Mouse (Mus musculus) midbrain, embryonic 14.5 days (tissue): ENCODE data around the gene Cdc34. TPM values are rescaled to one million over a fixed set of nuclear protein-coding genes. Genes with fewer than 3 reads are reported as not detected.

Source experiments
- ATAC-seq: fragments of 200-750 bp; cut with Nextera tagmentation; 2 replicates; pipeline ENCODE4 v1.8.0; 2017; ENCODE audit warnings: moderate number of reproducible peaks, moderate library complexity; ENCODE audit not compliant: low FRiP score, low TSS enrichment
- DNase-seq: peaks from one replicate; pipeline ENCODE4 v3.0.0-alpha.2; 2015
- H3K27ac ChIP-seq: fragments of 300-500 bp; sonication (generic); replicated peaks from 2 replicates; pipeline ENCODE4 v1.5.1; 2014; ENCODE audit warnings: mild to moderate bottlenecking, low read depth, low read length, moderate library complexity
- H3K27me3 ChIP-seq: fragments of 300-500 bp; sonication (generic); 2 replicates; pipeline ENCODE4 v1.6.1; 2014; ENCODE audit warnings: low read length, control low read depth, mixed read lengths; ENCODE audit not compliant: control insufficient read depth, insufficient read depth
- H3K36me3 ChIP-seq: fragments of 300-500 bp; sonication (generic); 2 replicates; pipeline ENCODE4 v1.6.1; 2014; ENCODE audit warnings: low read length, control low read depth; ENCODE audit not compliant: control insufficient read depth, insufficient read depth
- H3K4me1 ChIP-seq: fragments of 300-500 bp; sonication (generic); 2 replicates; pipeline ENCODE4 v1.6.1; 2014; ENCODE audit warnings: mild to moderate bottlenecking, antibody characterized with exemption, low read length, control low read depth; ENCODE audit not compliant: control insufficient read depth, insufficient read depth
- H3K4me2 ChIP-seq: fragments of 300-500 bp; sonication (generic); 2 replicates; pipeline ENCODE4 v1.6.1; 2014; ENCODE audit warnings: mild to moderate bottlenecking, low read length, moderate library complexity
- H3K4me3 ChIP-seq: fragments of 300-500 bp; sonication (generic); replicated peaks from 2 replicates; pipeline ENCODE4 v1.5.1; 2014; ENCODE audit warnings: low read depth, low read length
- H3K9ac ChIP-seq: fragments of 300-500 bp; sonication (generic); replicated peaks from 2 replicates; pipeline ENCODE4 v1.6.1; 2014; ENCODE audit warnings: mild to moderate bottlenecking, low read length, moderate library complexity
- H3K9me3 ChIP-seq: fragments of 300-500 bp; sonication (generic); 2 replicates; pipeline ENCODE4 v1.6.1; 2016; ENCODE audit warnings: low read length, control low read depth, mixed read lengths; ENCODE audit not compliant: control insufficient read depth
- WGBS: fragments of 180-500 bp; shearing (Covaris S2); extraction: QIAGEN DNeasy Blood & Tissue Kit; methylation state at CpG from one replicate; pipeline ENCODE4 v1.1.7; 2014; 5-methylcytosine and 5-hydroxymethylcytosine counted together
- polyA plus RNA-seq: library from polyadenylated mRNA; unstranded; fragments of >200 nt; fragmentation: Nextera tagmentation; extraction: Ambion mirVana; gene quantifications from 2 replicates; pipeline ENCODE4 v1.2.1, GENCODE M21; 2014

The Cdc34 gene
- polyA plus RNA-seq, 1 experiment from 2014 or later, result 80.4 TPM

DNA sequence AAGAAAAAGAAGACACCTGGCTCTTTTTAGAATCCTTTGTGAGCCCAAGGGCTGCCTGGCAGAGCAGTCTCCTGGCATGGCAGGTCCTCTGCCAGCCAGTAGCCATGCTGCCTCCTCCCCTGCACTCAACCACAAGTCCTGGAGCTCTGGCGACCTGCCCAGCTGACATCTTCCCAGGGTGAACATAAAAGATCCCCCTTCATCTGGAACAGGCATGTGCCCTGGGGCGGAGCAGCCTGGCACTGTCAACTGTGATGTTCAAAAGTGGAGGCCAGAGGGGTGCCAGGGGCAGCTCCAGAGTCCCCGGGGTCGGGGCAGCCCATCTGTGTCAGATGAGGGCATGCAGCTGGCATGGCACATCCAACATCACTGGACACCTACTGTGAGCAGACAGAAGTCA is 33.0 kb downstream of the Cdc34 start:
- WGBS, result 57% methylated on average over 4 of the region's 4 CpGs
- Histone ChIP-seq H3K36me3 (peaks cover 22% of the 10 kb centered on the region), H3K9ac (no peak overlapping the region), H3K27ac (no peak overlapping the region), H3K4me1 (0 out of 2 replicates have a peak, but pooled peaks cover 2% of the 10 kb centered on the region), H3K4me2 (no peak overlapping the region), H3K9me3 (no peaks in the 10 kb centered on the region), H3K4me3 (no peak overlapping the region), H3K27me3 (peaks cover 49% of the 10 kb centered on the region)
- ATAC-seq (no peak), DNase-seq (no peak)

DNA sequence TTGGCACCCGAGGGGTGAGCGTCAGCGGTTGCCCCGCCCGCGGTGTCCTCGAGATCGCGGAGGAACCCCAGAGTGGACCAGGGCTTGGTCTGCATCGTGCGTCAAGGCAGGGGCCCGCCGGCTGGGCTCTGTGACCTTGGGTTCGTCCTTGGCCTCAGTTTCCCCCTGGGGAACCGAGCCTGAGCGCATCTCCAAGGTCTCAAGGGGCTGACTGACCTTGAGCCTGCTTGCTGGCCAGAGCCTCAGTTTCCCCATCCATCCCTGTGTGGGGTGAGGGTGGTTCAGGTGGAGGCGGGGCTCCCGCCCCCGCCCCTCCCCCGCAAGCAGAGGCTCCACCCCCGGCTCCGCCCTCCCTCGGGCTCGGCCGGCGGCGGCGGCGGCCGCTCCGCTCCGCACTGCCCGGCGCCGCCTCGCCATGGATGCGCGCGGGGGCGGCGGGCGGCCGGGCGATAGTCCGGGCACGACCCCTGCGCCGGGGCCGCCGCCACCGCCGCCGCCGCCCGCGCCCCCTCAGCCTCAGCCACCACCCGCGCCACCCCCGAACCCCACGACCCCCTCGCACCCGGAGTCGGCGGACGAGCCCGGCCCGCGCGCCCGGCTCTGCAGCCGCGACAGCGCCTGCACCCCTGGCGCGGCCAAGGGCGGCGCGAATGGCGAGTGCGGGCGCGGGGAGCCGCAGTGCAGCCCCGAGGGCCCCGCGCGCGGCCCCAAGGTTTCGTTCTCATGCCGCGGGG is 34.4 kb downstream of the Cdc34 start, which contains the start of gene Hcn2:
TSS of gene Hcn2 (plus strand) at position 381 of the 734 bp plus-strand sequence.
- H3K27me3 ChIP-seq, result peaks cover 49% of the 10 kb centered on the region
- peak; percentile 51 for ATAC-seq

DNA sequence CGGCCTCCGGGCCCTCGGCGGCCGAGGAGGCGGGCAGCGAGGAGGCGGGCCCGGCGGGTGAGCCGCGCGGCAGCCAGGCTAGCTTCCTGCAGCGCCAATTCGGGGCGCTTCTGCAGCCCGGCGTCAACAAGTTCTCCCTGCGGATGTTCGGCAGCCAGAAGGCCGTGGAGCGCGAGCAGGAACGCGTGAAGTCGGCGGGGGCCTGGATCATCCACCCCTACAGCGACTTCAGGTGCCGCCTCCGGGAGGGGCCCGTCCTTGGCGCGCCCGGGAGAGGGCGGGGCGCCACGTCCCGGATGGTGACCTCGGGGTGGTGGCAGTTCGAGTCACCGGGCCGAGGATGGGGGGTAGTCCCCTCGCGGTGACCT is 35.0 kb downstream of the Cdc34 start:
- peak overlapping the region; percentile 70 for H3K9ac ChIP-seq
- peak overlapping the region; percentile 84 for H3K4me2 ChIP-seq
- ATAC-seq (peak; percentile 12), DNase-seq (peak; percentile 64)
- peaks cover 49% of the 10 kb centered on the region for H3K27me3 ChIP-seq
- H3K27ac ChIP-seq, result 0 out of 2 replicates have a peak overlapping the region, but pooled peaks have one; percentile 13
- no peaks in the 10 kb centered on the region for H3K9me3 ChIP-seq
- peaks cover 2% of the 10 kb centered on the region for H3K36me3 ChIP-seq
- H3K4me3 ChIP-seq, result peak overlapping the region; percentile 57
- WGBS, result 0% methylated on average over 32 of the region's 44 CpGs
- H3K4me1 ChIP-seq, result 0 out of 2 replicates have a peak, but pooled peaks cover 2% of the 10 kb centered on the region

More for the DNA sequence above, 34.4 kb downstream of the Cdc34 start, which contains the start of gene Hcn2:
- H3K4me2 ChIP-seq, result peak within 1 kb of the TSS; percentile 84
- H3K27ac ChIP-seq, result 0 out of 2 replicates have a peak within 1 kb of the TSS, but pooled peaks have one; percentile 13
- peak; percentile 72 for DNase-seq
- 1% methylated on average over 61 of the region's 91 CpGs for WGBS
- peaks cover 8% of the 10 kb centered on the region for H3K36me3 ChIP-seq
- 0 out of 2 replicates have a peak, but pooled peaks cover 2% of the 10 kb centered on the region for H3K4me1 ChIP-seq
- H3K4me3 ChIP-seq, result peak within 1 kb of the TSS; percentile 57
- H3K9ac ChIP-seq, result peak within 1 kb of the TSS; percentile 70
- H3K9me3 ChIP-seq, result no peaks in the 10 kb centered on the region

DNA sequence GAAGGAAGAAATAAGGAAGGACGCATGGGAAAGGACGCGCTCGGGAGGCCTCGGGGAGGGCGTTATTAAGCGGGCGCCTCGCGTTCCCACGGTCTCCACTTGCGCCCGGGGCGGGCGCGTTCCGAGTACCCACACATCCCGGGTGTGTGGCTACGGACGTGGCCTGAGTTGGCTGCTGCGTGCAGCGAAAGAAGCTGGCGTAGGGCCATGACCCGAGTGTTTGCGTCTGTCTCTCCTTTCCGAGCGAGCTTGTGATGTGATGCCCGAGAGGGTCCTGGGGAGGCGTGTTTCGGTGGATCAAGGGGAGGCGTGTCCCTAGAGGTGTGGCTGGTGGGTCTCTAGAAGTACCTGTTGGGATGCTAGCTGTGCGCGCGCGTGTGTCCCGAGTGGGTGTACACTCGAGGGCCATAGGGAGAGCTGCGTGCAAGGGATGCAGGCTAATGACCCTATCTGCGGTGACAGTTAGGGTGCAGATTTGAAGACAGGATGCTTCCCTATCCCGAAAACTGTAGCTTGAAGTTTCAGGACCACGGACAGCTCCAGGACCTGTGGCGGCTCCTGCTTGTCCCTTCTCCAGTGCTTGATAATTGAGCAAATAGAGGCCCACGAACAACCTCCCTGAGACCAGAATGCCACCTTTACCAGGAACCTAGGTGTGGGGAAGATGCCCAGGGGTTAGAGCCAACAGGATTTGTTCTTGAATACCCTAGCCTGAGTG is 35.8 kb downstream of the Cdc34 start:
- H3K9ac ChIP-seq, result peak overlapping the region; percentile 70; the same call in 1 of the 2 replicates
- DNase-seq (peak; percentile 65), ATAC-seq (no peak)
- WGBS, result 3% methylated on average over 43 of the region's 43 CpGs
- H3K27ac ChIP-seq, result no peak overlapping the region
- no peaks in the 10 kb centered on the region for H3K9me3 ChIP-seq
- H3K36me3 ChIP-seq, result no peaks in the 10 kb centered on the region
- peaks cover 49% of the 10 kb centered on the region for H3K27me3 ChIP-seq
- 0 out of 2 replicates have a peak, but pooled peaks cover 2% of the 10 kb centered on the region for H3K4me1 ChIP-seq
- peak overlapping the region; percentile 57 for H3K4me3 ChIP-seq
- peak overlapping the region; percentile 84 for H3K4me2 ChIP-seq

DNA sequence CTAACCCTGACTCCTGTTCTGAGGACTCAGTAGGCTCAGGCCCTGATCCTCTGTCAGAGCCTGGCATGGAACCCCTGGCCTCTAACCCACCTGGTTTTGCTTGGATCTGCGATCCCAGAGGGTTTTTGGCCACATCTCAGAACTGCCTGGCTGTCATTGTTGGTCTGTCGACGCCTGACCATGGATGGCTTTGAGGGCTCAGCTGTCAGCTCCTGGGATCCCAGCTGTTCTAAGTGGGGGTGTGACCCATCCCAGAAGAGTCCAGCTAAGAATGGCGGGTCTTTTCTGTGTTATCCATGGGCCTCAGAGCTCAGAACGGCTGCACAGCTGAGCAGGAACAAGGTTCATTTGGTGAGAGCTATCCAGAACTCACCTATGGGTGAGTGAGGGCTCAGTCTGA is 39.1 kb downstream of the Cdc34 start:
- Histone ChIP-seq H3K27ac (no peak overlapping the region), H3K4me2 (no peak overlapping the region), H3K27me3 (peaks cover 34% of the 10 kb centered on the region), H3K4me1 (0 out of 2 replicates have a peak, but pooled peaks cover 2% of the 10 kb centered on the region), H3K4me3 (no peak overlapping the region), H3K9me3 (no peaks in the 10 kb centered on the region), H3K36me3 (no peaks in the 10 kb centered on the region), H3K9ac (no peak overlapping the region)
- DNase-seq, result no peak
- ATAC-seq, result no peak
- 65% methylated on average over 5 of the region's 5 CpGs for WGBS

DNA sequence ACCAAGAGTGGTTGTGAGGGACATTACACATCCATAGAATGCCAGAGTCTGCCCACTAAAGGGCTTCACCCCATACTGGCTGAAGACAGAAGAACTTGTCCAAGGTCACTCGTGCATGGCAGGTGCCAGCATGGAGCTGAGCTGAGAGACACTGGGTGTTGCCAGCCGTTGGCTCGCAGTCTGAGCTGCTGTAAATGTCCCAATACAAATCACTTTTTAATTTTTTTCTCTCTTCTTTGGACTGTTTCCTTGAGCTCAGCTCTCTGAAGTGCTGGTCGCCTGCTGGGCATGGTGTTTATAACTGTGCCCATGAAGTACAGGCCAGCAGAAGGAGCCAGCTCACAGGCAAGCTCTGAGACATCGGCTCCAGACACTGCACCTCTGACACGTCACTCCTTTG is 41.1 kb downstream of the Cdc34 start:
- no peak overlapping the region for H3K9ac ChIP-seq
- peaks cover 17% of the 10 kb centered on the region for H3K27me3 ChIP-seq
- H3K9me3 ChIP-seq, result no peaks in the 10 kb centered on the region
- no peaks in the 10 kb centered on the region for H3K36me3 ChIP-seq
- WGBS, result 48% methylated on average over 6 of the region's 6 CpGs
- H3K4me3 ChIP-seq, result no peak overlapping the region
- H3K4me1 ChIP-seq, result 0 out of 2 replicates have a peak, but pooled peaks cover under 1% of the 10 kb centered on the region
- DNase-seq (no peak), ATAC-seq (no peak)
- H3K27ac ChIP-seq, result no peak overlapping the region
- no peak overlapping the region for H3K4me2 ChIP-seq

DNA sequence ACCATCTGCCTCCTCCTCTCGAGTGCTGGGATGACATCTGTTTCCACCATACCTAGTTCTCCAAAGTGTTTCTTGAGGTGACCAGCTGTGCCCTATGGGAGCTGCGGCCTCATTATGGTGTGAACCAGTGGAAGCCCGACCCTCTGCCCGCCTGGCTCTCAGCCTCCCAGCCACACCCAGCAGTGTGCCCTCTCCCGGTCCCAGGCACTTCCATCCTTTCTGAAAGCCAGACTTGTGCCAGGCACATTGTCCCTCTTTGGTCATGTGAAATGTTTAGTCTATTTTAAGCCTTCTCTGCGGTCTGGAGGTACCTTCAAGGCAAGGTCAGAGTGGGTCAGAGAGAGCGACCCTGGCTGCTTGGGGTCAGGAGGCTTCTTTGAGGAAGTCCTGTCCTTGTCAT is 41.7 kb downstream of the Cdc34 start:
- ATAC-seq, result no peak
- DNase-seq, result no peak
- H3K4me1 ChIP-seq, result no peaks in the 10 kb centered on the region
- no peak overlapping the region for H3K9ac ChIP-seq
- no peaks in the 10 kb centered on the region for H3K9me3 ChIP-seq
- H3K4me2 ChIP-seq, result no peak overlapping the region
- no peak overlapping the region for H3K27ac ChIP-seq
- no peak overlapping the region for H3K4me3 ChIP-seq
- WGBS, result 91% methylated on average over 7 of the region's 7 CpGs
- H3K27me3 ChIP-seq, result peaks cover 11% of the 10 kb centered on the region; the same call in 1 of the 2 replicates
- H3K36me3 ChIP-seq, result no peaks in the 10 kb centered on the region

DNA sequence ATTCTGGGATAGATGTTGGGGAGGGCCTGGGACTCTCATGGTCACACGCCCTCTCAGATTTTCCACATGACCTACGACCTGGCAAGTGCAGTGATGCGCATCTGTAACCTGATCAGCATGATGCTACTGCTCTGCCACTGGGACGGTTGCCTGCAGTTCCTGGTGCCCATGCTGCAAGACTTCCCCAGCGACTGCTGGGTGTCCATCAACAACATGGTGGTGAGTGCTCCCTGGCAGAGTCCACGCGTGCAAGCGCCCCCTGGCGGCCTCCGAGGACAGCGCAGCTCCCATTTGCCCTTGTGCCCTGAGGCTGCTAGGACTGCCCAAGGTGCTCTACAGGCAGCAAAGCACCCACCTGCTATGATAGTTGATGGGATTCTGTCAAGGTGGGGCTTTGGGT is 44.1 kb downstream of the Cdc34 start:
- Histone ChIP-seq H3K27me3 (no peaks in the 10 kb centered on the region), H3K27ac (no peak overlapping the region), H3K9ac (no peak overlapping the region), H3K9me3 (no peaks in the 10 kb centered on the region), H3K4me3 (no peak overlapping the region), H3K4me1 (no peaks in the 10 kb centered on the region), H3K4me2 (no peak overlapping the region), H3K36me3 (no peaks in the 10 kb centered on the region)
- ATAC-seq (no peak), DNase-seq (no peak)
- WGBS, result 25% methylated on average over 11 of the region's 11 CpGs
